Mouse (Mus musculus) embryo, embryonic 11.5 days (tissue): Measurements from ENCODE around the gene Gm4177.
"Not testable (repeated sequence)": the region's sequence is repeated elsewhere in the genome, so short reads cannot be mapped to it uniquely, and the experiment has no call there.

Experiments
- DNase-seq: peaks from one replicate; pipeline ENCODE4 v3.0.0-alpha.2; 2012; ENCODE audit warnings: low read depth, low spot score

The Gm4177 gene

DNA sequence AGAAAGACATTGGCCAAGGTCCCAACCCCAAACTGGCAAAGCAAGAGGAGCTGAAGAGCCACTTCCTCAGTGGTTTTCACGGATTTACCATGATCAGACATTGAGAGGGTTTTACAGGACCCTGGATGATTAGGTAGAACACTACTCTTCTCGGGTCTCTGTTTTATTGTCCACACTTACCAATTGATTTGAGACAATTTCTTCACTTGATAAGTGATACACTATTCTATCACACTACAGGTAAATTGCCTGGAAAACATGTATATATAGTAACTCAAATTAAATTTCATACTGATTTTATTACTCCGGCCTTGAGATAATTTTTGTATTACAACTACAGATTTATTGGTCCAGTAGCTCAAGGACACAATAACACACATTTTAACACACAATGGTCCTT is at the start of gene Gm4177:
Gm4177 (minus strand) TSS at position 101 of the 400 bp plus-strand sequence.
- not testable (repeated sequence) for DNase-seq

GRCm38 (mm10) chr7:21844167-21844566 is 47.6 kb upstream of the Gm4177 start, which contains the start of gene Gm5725:
TSS of gene Gm5725 (minus strand) at chr7:21844267.
- DNase-seq: not testable (repeated sequence)

GRCm38 (mm10) chr7:21832051-21832450 is 35.5 kb upstream of the Gm4177 start, which contains the start of gene Vmn1r135:
TSS of gene Vmn1r135 (plus strand) at chr7:21832351.
- DNase-seq: not testable (repeated sequence)

DNA sequence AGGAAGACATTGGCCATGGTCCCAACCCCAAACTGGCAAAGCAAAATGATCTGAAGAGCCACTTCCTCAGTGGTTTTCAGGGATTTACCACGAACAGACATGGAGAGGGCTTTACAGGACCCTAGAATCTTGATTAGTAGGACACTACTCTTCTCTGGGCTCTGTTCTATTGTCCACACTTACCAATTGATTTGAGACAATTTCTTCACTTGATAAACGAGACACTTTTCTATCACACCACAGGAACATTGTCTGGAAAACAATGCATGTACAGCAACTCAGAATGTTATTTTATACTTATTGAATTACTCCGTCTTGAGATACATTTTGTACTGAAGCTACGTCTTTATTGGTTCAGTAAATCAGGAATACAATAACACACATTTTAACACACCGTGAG is 35.2 kb downstream of the Gm4177 start, which contains the start of gene Gm4175:
Gm4175 (minus strand) TSS at position 101 of the 400 bp plus-strand sequence.
- DNase-seq: not testable (repeated sequence)
